Mouse (Mus musculus) lung, postnatal 14 days (tissue): Measurements from ENCODE around the gene Cuedc2.

Experiments
- DNase-seq: peaks from one replicate; pipeline ENCODE4 v3.0.0; 2021

Gene Cuedc2

DNA sequence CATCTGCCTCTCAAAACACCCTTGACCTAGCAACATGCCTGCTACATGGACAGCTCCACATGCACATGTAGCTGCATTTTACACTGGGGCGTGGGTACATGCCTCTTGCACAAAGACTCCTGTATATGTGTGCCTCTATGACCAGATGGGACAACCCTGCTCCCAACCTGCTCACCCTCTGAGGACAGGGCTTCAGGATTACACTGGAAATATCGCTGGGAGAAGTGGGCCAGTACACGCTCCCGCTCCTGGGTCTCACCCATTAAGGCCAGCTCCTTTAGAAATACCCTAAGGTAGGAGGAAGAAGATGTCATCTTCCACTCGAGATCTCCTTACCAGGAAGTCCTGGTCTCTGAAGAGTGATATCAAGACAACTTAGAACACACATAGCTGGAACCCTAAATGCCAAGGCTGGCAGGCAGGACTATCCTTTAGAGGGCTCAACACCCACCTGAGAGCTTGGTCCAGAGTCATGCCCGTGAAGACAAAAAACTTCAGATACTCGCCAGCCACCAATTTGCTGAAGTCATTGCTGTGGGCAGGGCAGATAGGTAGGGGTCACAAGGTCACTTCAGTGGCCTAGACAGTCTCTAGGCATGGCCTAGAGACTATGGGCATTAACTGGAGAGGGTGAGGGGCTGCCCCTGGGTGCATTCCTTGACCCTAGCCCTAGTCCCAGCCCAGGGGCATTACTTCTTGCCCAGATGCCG is 18.3 kb downstream of the Cuedc2 start:
- no peak for DNase-seq

DNA sequence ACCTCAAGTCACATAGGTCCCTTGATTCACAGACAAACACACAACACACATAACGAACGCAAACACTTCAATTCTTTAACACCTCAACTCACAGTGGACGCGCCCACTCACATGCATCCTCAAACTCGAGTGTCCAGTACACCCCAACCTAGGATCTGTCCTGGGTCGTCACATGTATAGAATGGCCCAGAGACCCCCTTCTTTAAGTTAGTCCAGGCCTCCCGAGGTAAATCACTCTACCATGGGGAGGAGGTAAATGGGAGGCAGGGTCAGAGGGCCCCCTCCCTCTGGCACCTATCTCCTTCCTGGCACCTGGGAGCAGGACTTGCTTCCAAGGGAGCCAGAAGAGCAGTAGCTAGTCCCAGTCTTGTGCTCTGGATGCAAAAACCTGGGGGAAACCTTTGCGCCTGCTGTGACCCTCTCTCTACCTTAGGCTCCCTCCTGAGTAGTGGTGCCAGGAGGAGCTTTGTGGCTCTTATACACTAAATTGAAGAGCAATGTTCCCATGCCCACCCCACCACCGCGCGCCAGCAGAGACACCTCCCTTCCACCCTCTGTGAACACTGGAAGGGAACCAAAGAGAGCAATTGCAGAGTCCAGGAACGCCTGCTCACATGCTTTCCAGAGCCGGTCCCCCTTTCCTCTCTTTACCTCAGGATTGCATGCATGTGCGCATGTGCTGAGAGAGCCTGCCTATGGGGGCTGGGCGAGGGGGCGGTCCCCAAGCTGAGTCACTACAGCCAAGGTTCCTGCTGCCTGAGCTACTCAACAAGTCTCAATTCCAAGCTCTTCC is 19.7 kb downstream of the Cuedc2 start:
- DNase-seq = peak; percentile 63

DNA sequence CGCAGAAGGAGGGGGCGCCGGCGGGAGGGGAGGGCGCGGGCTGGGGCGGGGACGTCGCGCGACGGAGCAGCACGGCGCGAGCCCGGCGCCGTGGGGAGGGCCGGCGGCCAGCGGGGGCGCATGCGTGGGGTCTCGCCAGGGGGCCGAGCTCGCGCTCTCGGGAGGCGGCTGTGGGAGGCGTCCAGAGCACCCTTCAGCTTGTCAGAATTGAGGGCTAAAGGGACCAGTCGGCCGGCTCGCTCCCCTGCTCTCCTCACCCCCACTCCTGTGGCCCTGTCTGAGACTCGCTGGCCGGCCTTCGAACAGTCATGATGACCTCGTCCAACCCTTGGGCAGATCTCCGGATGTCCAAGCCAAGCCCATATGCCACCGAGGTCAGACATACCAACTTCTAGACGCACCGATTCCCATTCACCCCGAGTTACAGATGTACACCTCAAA is 20.5 kb downstream of the Cuedc2 start:
- no peak for DNase-seq

DNA sequence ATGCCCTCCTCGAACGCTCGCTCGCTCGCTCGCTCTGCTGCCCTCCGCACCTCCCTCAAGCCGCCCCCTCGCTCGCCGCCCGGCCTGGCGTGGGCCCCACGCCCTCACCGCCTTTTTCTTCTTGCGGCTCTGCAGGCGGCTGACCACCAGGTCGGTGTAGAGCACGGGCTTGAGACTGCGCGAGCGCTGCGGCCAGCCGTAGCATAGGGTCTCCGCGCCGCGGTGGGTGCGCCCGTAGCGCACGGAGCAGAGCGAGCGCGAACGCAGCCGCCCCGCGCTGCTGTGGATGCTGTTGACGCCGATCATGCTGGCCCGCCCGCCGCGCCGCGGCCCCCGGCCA is 21.0 kb downstream of the Cuedc2 start:
- no peak for DNase-seq

DNA sequence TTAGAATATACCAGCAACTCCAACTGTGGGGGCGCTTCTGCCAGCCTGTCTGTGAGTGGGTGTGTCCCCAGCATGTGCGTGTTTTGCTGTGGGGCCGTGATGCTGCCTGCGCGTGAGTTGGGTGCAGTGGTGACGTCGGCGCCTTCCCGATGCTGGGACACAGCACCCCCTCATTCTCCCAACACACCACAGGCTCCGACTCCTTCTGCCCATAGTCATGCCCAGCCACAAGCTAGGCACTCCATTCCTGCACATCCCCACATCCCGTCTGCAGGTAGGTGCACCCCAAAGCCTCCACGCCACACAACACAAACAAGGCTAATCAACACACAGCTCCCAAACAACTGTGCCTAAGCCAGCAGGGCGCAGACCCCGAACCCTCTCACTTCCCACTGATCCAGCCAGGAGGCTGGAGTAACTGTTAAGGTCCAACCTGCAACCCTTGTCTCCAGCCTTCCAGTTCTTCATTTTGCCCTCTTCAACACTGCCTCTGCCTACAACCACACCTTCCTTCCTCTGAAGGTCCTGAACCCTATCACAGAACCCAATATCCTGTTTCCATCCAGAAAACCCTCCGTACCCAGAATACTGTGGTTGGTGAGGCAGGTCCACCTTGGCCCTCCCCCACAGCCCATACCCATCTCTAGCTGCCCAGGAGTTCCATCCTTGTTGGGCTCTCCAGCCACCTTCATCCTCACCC is 21.5 kb downstream of the Cuedc2 start:
- no peak for DNase-seq

DNA sequence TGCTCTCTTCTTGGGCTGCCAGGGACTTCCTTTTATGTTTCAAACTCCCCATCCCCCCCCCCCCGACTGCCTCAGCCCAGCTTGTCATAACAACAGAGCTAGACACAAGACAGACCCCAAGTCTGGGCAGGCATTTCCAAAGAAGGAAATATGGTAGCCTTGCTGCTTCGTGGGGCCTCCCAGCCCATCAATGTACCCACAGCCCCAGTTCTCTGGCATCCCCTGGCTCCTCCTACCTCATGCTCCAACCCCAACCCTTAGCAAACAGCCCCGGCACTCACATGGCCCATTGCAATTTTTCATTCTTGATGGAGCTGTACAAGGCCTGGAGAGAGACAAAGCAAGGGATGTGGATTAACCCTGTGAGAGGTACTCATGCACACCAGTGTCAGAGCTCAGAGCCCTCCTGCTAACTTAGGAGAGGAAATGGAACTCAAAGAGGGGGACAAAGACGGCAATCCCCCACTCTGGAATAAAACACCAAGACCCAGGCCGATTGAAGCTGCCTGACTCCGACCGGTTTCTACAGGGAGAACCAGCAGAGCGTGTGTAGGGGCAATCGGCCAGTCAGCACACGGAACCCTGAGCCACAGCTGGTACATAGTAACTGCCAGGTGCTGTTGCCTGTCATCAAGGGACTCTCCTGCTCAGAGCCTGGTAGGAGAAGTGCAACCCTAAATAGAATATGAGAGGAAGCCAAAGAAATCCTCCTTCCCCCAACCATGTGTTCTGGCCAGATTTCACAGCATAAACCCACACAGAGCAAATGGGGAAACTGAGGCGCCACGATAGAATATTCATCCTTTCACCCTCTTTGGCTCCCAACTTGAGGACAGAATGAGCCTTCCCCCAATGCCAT is 22.5 kb downstream of the Cuedc2 start:
- DNase-seq = no peak

DNA sequence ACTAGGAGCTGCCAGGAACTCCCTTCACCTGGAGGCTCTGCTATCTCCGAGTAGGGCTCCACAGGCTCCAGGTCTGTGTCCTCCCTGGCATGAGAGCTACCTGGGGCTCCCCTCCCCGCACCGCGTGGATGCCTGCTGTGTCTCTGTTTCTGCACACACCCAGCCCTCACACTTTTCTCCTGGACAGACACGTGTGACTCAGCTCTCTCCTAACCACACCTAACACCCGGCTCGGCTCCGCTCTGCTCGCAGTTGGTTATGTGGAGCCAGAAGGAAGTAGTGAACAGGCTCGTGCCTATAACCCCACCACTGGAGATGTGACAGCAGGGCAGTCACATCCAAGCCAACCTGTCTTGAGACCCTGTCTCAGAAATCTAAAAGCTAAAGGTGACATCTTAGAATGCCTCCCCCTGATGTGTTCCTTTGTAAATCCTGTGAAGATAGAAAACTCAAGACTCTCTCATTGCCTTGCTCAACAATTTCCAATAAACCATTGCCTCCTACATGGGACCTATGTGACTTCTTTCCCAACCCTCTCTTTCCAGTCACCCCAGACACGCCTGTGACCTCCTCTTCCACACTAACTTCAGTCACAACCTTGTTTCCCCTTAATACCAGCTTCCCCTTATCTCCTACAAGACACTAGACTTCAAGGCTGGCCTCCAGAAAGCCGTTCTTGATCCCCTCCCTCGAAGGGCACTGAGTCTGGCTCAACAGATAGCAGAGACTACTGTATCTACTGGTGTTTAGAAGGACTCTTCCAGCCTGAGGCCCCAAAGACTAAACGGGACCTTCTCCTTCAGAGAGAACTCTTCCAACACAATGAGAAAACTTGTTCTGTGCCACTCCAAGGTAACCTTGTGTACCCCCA is 23.4 kb downstream of the Cuedc2 start:
- DNase-seq = no peak

DNA sequence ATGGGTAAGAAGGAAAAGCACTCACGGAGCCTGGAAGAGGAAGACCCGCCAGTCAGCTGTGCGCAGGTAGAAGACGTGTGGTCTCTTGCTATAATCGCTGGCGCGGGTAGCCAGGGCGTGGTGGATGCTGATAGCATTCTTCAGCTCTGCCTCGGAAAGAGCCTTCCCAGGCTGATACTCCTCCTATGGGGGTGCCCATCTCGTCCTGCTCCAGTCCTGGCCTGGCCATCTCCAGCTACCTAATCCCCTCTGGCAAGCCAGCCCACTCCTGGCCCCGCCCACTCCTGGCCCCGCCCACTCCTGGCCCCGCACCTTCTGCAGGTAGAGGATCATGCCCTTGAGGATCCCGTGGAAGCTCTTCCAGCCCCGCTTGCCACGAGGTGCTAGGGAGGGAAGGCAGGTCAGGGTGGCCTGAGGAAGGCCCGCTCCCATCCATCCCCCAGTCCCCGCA is 24.3 kb downstream of the Cuedc2 start:
- no peak for DNase-seq

DNA sequence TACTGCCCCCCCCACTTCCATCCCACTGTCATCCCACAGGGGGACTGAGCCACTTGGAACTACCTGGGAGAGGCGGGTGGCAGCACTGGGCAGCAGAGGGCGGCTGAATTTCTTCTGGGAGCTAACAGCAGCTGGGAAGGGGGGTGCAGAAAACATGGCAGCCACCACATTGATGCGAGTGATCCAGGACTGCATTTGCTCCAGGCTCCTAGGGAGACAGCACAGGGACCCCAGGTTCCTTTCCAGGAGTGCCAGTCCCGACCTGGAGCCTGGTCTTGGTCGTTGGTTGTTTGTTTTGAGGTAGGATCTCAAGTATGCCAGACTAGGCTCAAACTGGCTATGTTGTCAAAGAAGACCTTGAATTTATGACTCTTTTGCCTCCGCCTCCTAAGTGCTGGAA is 24.9 kb downstream of the Cuedc2 start:
- DNase-seq = no peak

DNA sequence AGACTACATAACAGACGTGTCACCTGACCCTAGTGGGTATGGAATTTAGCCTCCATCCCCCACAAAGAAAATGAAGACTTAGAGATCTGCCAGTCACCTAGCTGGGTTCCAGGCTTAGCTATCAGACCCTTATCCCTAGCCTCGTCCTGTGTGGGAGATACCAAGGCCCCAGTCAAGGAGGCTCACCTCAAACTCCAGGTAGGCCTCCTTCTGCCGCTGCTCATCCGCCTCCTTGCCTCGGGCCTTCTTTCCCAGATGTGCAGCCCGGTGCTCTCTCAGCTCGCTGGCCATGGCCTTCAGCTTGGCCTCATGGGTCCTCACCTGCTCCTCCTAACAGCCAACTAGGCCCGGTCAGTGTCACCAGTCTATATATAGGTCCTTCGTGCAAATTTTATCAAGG is 25.4 kb downstream of the Cuedc2 start:
- no peak for DNase-seq

DNA sequence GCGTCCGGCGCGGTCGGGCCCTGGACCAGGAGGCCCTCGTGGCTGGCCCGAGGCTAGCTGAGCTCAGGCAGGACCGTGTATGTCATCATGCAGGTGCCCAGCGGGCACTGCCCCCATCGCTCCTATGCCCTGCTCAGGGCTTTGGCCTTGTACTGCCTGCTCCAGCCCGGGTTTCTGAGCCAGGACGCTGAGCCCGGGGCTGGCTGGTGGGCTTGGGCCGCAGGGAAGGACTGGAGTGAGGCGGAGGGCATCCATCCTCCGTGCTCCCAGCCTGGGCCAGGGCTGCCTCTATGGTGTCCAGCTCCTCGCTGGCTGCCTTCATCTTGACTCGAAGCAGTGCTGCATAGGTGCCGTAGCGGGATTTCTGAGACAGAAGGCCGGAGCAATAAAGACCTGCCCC is 25.9 kb downstream of the Cuedc2 start:
- DNase-seq = no peak

DNA sequence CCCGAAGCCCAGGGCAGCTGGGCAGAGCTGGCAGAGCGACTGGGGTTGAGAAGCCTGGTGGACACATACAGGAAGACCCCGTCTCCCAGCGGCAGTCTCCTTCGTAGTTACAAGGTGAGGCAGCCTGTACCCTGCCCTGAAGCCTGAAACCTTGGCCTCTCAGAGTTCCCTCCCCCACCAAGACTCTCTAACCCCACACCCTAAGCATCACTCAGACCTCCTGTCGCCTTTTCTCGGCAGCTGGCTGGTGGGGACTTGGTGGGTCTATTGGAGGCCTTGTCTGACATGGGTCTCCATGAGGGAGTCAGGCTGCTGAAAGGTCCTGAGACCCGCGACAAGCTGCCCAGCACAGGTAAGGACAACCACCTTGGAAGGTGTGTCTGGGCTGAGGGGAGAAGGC is 27.2 kb downstream of the Cuedc2 start:
- DNase-seq = no peak

DNA sequence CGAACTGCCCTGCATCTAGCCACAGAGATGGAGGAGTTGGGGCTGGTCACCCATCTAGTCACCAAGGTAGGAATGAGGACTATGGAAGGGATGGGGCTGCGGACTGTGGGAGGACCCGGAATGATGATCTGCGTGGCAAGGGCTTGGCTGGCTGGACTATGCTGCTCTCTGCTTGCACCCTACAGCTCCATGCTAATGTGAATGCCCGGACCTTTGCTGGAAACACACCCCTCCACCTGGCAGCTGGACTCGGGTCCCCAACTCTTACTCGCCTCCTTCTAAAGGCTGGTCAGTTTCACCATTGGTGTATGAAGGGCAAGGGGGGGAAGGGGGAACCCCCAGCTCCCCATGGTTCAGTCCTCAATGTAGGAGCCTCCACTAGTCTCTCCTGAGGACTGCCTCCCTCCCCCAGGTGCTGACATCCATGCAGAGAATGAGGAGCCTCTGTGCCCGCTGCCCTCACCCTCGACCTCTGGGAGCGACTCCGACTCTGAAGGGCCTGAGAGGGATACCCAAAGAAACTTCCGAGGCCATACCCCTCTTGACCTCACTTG is 28.1 kb downstream of the Cuedc2 start:
- no peak for DNase-seq

DNA sequence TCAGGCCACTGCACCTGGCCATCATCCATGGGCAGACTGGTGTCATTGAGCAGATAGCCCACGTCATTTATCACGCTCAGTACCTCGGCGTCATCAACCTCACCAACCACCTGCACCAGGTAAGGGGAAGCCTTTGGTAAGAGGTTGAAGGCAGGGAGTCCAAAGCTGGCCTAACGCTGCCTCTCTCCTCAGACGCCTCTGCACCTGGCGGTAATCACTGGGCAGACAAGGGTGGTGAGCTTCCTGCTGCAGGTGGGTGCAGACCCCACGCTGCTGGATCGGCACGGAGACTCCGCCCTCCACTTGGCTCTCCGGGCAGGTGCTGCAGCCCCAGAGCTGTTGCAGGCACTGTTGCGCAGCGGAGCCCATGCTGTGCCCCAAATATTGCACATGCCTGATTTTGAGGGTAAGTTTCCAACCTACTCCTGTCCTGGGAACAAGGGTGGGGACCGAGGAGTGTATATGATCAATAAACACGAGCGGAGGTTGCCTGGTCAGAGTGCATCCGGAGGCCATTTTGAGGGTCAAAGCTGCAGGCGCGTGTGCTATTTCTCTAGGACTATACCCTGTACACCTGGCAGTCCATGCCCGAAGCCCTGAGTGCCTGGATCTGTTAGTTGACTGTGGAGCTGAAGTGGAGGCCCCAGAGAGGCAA is 28.7 kb downstream of the Cuedc2 start:
- DNase-seq = no peak

DNA sequence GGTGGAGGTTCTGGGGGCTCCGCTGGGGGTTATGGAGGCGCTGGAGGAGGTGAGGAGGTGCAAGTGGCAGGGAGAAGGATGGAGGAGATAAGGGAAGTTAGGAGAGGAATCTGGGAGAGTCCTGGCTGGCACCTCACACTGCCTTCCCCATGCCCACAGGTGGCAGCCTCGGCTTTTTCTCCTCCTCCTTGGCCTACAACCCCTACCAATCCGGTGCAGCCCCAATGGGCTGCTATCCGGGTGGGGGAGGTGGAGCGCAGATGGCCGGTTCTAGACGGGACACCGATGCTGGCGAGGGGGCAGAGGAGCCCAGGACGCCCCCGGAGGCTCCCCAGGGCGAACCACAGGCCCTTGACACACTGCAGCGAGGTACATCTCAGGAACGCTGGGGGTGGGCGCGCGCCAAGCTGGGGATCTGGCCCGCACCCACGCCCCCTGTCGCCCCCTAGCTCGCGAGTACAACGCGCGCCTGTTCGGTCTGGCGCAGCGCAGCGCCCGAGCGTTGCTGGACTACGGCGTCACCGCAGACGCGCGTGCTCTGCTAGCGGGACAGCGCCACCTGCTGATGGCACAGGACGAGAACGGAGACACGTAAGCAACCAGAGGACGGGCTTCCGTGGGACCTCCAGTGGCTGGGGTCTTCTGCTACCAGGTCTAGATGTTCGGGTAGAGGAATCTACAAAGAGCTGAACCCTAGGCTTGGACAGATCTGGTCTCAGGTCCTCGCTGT is 29.6 kb downstream of the Cuedc2 start:
- DNase-seq = peak; percentile 93

DNA sequence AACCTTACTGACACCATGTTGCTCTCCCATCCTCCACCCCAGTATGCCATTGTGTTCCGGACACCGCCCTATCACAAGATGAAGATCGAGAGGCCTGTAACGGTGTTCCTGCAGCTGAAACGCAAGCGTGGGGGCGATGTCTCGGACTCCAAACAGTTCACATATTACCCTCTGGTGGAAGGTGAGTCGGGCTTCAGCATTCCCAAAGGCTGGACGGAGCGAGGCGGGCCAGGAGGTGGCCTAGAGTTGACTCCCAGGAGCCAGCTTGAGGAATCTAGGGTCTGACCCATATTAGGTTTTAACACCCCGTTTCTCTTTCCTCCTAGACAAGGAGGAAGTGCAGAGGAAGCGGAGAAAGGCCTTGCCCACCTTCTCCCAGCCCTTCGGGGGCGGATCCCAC is 30.2 kb downstream of the Cuedc2 start:
- DNase-seq = no peak

DNA sequence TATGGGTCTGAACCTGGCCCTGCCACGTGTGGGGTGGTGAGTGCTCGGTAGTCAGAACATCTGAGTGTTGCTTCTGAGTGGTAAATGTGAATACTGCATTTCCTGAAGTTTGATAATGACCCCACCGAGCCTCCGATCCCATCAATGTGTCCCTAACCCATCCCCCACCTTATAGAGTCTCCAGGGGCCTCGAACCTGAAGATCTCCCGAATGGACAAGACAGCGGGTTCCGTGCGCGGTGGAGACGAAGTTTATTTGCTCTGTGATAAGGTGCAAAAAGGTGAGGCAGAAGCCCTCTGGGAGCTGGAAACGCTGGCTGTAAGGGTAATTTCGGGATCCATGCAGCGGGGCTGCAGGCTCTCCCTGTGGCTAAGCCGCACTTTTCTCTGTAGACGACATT is 30.7 kb downstream of the Cuedc2 start:
- no peak for DNase-seq

DNA sequence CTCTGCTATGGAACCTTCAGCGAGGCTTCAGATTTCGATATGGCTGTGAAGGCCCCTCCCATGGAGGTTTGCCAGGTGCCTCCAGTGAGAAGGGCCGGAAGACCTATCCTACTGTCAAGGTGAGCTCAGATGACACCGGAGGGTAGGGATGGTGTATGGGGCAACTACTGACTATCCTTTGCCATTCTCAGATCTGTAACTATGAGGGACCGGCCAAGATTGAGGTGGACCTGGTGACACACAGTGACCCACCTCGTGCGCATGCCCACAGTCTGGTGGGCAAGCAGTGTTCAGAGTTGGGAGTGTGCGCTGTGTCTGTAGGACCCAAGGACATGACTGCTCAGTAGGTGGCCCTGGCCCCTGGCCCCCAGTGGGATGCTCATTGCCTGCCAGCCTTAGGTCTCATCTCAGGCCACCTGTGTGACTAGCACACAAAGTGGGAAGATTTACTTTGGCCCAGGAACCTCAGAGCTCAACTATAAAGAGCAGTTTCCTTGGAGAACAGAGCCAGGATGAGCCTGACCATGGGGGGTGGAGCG is 31.7 kb downstream of the Cuedc2 start:
- DNase-seq = no peak

DNA sequence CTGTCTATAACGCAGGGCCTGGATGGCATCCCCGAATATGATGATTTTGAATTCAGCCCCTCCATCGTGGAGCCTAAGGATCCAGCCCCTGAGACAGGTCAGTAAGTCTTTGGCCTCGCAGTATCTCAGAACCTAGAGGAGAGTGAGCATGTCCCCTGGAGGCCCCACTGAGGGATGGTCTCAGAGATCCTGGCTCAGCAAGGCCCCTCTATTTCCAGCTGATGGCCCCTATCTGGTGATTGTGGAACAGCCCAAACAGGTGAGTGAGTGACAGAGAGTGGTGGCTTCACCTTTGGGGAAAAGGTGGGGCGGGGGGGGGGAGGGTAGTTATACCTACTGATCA is 32.3 kb downstream of the Cuedc2 start:
- DNase-seq = no peak
